Mouse (Mus musculus) right cerebral cortex, postnatal 10 days (tissue): ENCODE results near the gene Sppl2a.
A peak's percentile ranks its signal among the peaks of the same experiment; 100 is the strongest.
"Not testable (repeated sequence)": the region's sequence is repeated elsewhere in the genome, so short reads cannot be mapped to it uniquely, and the experiment has no call there.

Experiments used
- DNase-seq, 2 experiments: peaks; one replicate each; pipeline ENCODE4 v3.0.0; 2021; ENCODE audit warnings: low spot score in 2 of 2

Sppl2a gene

GRCm38 (mm10) chr2:126932897-126933641 is at the start of gene Sppl2a:
Gene Sppl2a (minus strand): TSS chr2:126933235.
- peak; percentile 93 to 94 for DNase-seq

- no peak for DNase-seq
Measured at GRCm38 (mm10) chr2:126977428-126977827, 44.4 kb upstream of the Sppl2a start.

GRCm38 (mm10) chr2:126961696-126962095 is 28.7 kb upstream of the Sppl2a start:
- no peak for DNase-seq

GRCm38 (mm10) chr2:126955671-126956070 is 22.6 kb upstream of the Sppl2a start:
- DNase-seq = no peak

DNA sequence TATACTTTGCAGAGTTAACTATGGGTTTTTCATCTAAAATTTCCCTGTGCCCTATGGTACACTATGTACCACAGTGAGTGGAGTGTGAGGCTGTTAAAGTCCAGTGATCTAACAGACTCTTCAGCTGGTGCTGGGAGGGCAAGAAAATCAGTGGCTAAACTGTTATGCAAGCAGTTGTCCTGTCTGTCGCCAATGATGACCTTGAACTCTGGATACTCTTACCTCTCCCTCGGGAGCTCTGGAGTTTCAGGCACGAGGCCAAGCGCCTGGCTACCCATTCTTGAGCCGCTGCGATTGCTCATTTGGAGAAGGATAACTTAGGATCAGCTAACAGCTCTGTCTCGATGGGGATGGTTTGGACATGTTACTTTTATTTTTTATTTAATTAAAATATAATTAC is 18.1 kb upstream of the Sppl2a start:
- no peak for DNase-seq

GRCm38 (mm10) chr2:126950453-126950852 is 17.4 kb upstream of the Sppl2a start:
- no peak for DNase-seq

DNA sequence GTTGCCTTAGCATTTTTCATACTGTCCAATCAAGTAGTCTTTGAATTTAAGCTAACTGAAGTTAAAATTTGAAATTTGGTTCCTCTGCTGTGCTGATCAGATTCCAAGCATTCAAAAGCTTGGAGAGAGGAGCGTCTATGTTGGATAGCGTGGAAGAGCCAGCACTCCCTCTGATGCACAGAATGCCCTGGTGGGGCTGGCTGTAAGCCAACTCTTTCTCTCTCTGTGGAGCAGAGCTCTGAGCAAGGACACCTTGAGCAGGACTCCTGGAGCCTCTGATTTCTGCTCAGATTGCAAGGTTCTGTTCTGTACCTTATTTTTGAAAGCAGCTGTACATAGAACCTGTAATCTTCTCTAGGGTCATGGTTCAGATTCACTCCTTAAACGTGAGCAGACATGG is 16.8 kb upstream of the Sppl2a start:
- peak in 1 of 2 experiments; percentile 32 for DNase-seq

- DNase-seq = not testable (repeated sequence)
Measured at GRCm38 (mm10) chr2:126949297-126949696, 16.3 kb upstream of the Sppl2a start.

GRCm38 (mm10) chr2:126948231-126948630 is 15.2 kb upstream of the Sppl2a start:
- DNase-seq = no peak

DNA sequence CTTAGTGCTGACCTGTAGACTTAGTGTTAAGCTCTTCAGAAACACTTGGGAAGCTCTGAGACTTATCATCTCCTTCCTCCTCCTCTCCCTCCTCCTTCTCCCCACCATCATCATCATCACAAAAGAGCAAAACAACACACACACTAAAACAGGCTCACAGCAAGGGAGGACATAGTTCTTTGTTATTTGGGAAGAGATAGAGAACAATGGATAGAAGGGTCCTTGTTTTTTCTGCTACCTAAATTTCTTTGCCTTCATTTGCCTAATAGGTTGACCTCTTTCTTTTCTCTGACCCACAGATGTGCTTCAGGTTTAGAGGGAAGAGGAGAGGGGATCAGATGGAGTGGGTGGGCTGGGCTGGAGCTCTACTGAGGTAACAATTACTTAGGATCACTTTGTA is 14.6 kb upstream of the Sppl2a start:
- no peak for DNase-seq

- no peak for DNase-seq
Measured at GRCm38 (mm10) chr2:126943211-126943610, 10.2 kb upstream of the Sppl2a start.

- no peak for DNase-seq
Measured at GRCm38 (mm10) chr2:126940314-126940866, 7.4 kb upstream of the Sppl2a start.

GRCm38 (mm10) chr2:126938069-126938468 is 5.0 kb upstream of the Sppl2a start:
- DNase-seq = no peak

DNA sequence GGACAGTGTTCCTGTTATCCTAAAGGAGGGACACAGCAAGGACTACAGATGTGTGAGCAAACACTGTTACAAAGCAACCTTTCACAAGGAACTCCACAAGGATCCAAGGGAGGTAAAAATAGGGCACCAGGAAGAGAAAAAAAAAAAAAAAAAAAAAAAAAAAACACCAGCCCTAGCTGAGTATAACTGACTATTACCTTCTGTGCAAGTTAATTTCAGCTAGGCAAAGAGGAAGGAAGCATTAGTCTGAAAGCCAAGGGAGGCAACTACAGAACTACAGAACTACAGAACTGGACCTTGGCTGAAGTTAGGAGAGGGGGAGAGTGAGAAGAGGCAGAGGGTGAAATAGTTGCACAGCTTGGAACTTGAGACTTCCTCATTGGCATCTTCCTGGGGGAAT is 886 bp upstream of the Sppl2a start:
- no peak for DNase-seq

DNA sequence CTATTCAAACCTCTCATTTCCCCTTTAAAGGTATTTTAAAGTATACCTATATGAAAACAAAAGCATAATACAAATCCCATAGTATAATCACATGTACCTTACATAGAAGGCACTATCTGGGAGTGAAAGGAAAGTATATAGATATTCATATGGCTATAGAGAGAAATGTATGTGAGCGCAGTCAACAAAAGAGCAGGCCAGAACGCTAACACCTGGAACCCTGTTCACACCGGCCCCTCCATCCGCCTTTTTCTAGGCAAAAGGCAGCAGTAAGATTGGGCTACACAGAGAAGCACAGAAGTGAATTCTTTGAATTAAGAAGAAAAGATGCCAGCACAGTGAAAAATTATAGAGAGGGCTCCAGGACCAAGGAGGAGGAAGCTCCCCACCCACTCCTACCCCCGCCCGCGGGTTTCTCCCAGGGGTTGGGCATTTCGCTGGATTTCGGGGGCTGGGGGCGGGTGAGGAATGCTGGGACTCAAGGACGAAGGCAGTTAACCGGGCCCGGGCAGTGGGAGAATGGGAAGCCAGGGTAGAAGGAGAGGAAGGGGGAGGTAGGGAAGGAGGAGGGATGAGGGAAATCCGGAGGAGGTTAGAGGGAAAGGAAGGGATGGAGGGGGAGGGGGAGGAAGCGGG is 656 bp downstream of the Sppl2a start:
- no peak for DNase-seq

DNA sequence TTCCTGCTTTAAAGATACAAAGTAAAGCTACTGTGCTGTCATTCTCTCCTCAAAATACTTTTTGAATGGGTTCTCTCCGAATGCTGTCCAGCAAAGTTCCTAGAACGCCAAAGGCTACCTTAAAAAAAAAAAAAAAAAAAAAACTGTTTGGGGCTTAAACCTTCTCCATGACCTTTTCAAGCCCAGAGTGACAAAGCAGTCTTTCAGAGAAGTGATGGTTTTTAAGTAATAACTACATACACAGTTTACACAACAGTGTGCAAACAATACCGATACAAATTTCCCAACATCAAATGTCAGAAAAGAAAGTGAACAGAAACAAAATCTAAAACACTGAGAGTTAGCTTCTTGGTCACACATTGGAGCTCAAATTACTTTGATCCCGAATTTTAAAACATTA is 1.3 kb downstream of the Sppl2a start:
- DNase-seq = no peak

GRCm38 (mm10) chr2:126928681-126929080 is 4.4 kb downstream of the Sppl2a start:
- DNase-seq = no peak

- DNase-seq = no peak
Measured at GRCm38 (mm10) chr2:126920358-126921060, 12.5 kb downstream of the Sppl2a start.

GRCm38 (mm10) chr2:126916236-126916635 is 16.8 kb downstream of the Sppl2a start:
- DNase-seq = no peak

DNA sequence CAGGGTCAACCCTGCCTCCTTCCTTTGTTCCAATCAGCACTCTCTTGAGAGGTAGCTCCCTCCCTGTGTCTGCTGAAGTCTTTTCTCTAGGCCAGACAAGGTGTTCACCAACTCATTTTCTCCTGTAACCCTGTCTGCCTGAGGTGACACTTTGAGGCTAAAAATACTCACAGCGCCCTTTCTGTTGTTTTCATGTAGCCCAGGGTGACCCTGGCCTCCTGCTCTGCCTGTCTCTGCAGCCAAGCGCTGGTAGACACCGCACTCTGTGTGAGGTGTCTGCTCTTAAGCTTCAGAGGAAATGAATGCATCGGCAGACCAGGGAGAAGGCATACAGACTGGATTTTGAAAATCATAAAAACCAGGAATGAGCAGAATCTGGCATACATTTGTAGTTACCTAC is 18.9 kb downstream of the Sppl2a start:
- no peak for DNase-seq

DNA sequence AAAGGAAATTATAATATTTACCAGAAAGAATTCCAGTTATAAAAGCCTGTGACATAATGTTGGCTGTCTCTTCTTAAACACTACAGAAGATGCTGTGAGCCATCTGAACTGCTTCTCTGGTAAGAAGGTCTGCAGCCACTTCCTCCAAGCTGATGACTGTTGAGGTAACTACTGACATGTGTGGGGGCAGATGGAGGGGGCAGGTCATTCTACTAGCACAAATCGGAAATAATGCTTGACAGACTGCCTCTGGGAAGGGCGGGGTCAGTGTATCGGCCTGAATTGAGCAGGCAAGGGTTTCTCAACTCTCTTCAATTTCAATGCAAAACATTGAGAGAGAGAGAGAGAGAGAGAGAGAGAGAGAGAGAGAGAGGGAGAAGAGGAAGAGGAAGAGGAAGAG is 28.9 kb downstream of the Sppl2a start:
- DNase-seq = no peak

GRCm38 (mm10) chr2:126897511-126897910 is 35.5 kb downstream of the Sppl2a start:
- no peak for DNase-seq

DNA sequence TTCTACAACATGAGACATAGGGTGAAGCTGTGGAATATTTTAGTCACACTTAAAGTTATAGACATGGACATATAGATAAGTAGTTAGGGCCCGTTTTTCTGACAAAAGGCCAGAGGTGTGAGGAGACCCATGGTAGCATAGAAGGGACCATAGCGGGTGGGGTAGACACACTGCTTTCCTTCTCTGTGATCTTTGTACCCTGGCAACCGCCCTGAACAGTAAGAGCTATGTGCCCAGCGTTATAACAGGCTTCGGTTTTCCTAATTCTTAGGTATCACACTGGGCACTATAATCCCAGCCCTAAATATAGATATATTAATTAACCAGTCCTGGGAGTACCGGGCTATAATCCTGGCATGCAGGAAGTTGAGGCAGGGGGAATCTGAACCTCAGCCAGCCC is 36.1 kb downstream of the Sppl2a start:
- DNase-seq = no peak
